Mouse (Mus musculus) liver, postnatal 0 days (tissue): ENCODE data around the gene Defb36. TPM values are rescaled to one million over a fixed set of nuclear protein-coding genes. Genes with fewer than 3 reads are reported as not detected.

ENCODE experiments used
- ATAC-seq: fragments of 200-750 bp; cut with Nextera tagmentation; 2 replicates; pipeline ENCODE4 v1.8.0; 2017; ENCODE audit warnings: mild to moderate bottlenecking, moderate library complexity
- DNase-seq: peaks from one replicate; pipeline ENCODE4 v3.0.0-alpha.2; 2016
- H3K27ac ChIP-seq: fragments of 300-500 bp; sonication (generic); 2 replicates; pipeline ENCODE4 v1.5.1; 2014; ENCODE audit warnings: antibody characterized with exemption, moderate library complexity, mild to moderate bottlenecking, low read depth
- H3K27me3 ChIP-seq: fragments of 300-500 bp; sonication (generic); 2 replicates; pipeline ENCODE4 v1.6.1; 2014; ENCODE audit warnings: low read length, control low read depth, mixed read lengths; ENCODE audit not compliant: insufficient read depth
- H3K36me3 ChIP-seq: fragments of 300-500 bp; sonication (generic); replicated peaks from 2 replicates; pipeline ENCODE4 v1.6.1; 2014; ENCODE audit warnings: mild to moderate bottlenecking, control low read depth, low read length, moderate library complexity, mixed read lengths; ENCODE audit not compliant: insufficient read depth
- H3K4me1 ChIP-seq: fragments of 300-500 bp; sonication (generic); 2 replicates; pipeline ENCODE4 v1.6.1; 2014; ENCODE audit warnings: antibody characterized with exemption, mild to moderate bottlenecking, control low read depth; ENCODE audit not compliant: insufficient read depth
- H3K4me2 ChIP-seq: fragments of 300-500 bp; sonication (generic); 2 replicates; pipeline ENCODE4 v1.6.1; 2014; ENCODE audit warnings: low read depth, mild to moderate bottlenecking, low read length, moderate library complexity, mixed read lengths
- H3K4me3 ChIP-seq: fragments of 300-500 bp; sonication (generic); 2 replicates; pipeline ENCODE4 v1.5.1; 2014; ENCODE audit warnings: low read depth, low read length
- H3K9ac ChIP-seq: fragments of 300-500 bp; sonication (generic); replicated peaks from 2 replicates; pipeline ENCODE4 v1.6.1; 2014; ENCODE audit warnings: mild to moderate bottlenecking, moderate library complexity
- H3K9me3 ChIP-seq: fragments of 300-500 bp; sonication (generic); 2 replicates; pipeline ENCODE4 v1.6.1; 2016; ENCODE audit warnings: mild to moderate bottlenecking, control low read depth, low read length, mixed read lengths
- CTCF ChIP-seq: sonication (generic); IDR thresholded peaks from 2 replicates; pipeline ENCODE4 v1.5.1; 2016; ENCODE audit warnings: antibody characterized with exemption, low read depth
- EP300 ChIP-seq: IDR thresholded peaks from 2 replicates; pipeline ENCODE4 v1.6.1; 2016; ENCODE audit warnings: antibody characterized with exemption, low read depth, mild to moderate bottlenecking
- WGBS: fragments of 180-500 bp; shearing (Covaris S2); extraction: QIAGEN DNeasy Blood & Tissue Kit; methylation state at CpG from one replicate; pipeline ENCODE4 v1.1.7; 2014; ENCODE audit not compliant: insufficient replicate concordance; 5-methylcytosine and 5-hydroxymethylcytosine counted together
- polyA plus RNA-seq: library from polyadenylated mRNA; unstranded; fragments of >200 nt; fragmentation: Nextera tagmentation; extraction: Ambion mirVana; gene quantifications from 2 replicates; pipeline ENCODE4 v1.2.1, GENCODE M21; 2015

Defb36 gene
- polyA plus RNA-seq, 1 experiment from 2014 or later, result not detected

GRCm38 (mm10) chr2:152573484-152573883 lies 30.6 kb upstream of the Defb36 start:
- Histone ChIP-seq H3K4me3 (no peak overlapping the region), H3K4me1 (no peaks in the 10 kb centered on the region), H3K27ac (no peak overlapping the region), H3K27me3 (no peaks in the 10 kb centered on the region), H3K4me2 (no peak overlapping the region), H3K36me3 (no peaks in the 10 kb centered on the region), H3K9ac (no peak overlapping the region), H3K9me3 (no peaks in the 10 kb centered on the region)
- 77% methylated on average over 8 of the region's 8 CpGs for WGBS
- ATAC-seq, result no peak
- DNase-seq, result no peak
- no peak for TF ChIP-seq CTCF
- no peak for TF ChIP-seq EP300

GRCm38 (mm10) chr2:152580107-152580506 lies 24.0 kb upstream of the Defb36 start, which contains the start of gene Defb19:
TSS of gene Defb19 (minus strand) at chr2:152580312.
- H3K27me3 ChIP-seq, result no peaks in the 10 kb centered on the region
- no peaks in the 10 kb centered on the region for H3K36me3 ChIP-seq
- TF ChIP-seq EP300 (no peak), CTCF (no peak)
- no peak within 1 kb of the TSS for H3K27ac ChIP-seq
- no peaks in the 10 kb centered on the region for H3K4me1 ChIP-seq
- no peak within 1 kb of the TSS for H3K9ac ChIP-seq
- no peak for DNase-seq
- H3K4me2 ChIP-seq, result no peak within 1 kb of the TSS
- ATAC-seq, result no peak
- 63% methylated on average over 7 of the region's 7 CpGs for WGBS
- no peaks in the 10 kb centered on the region for H3K9me3 ChIP-seq
- no peak within 1 kb of the TSS for H3K4me3 ChIP-seq

GRCm38 (mm10) chr2:152580612-152581011 lies 23.5 kb upstream of the Defb36 start:
- TF ChIP-seq CTCF, result no peak
- TF ChIP-seq EP300, result no peak
- WGBS, result 76% methylated on average over 11 of the region's 11 CpGs
- Histone ChIP-seq H3K4me1 (no peaks in the 10 kb centered on the region), H3K9ac (no peak overlapping the region), H3K4me2 (no peak overlapping the region), H3K4me3 (no peak overlapping the region), H3K27me3 (no peaks in the 10 kb centered on the region), H3K27ac (no peak overlapping the region), H3K36me3 (no peaks in the 10 kb centered on the region), H3K9me3 (no peaks in the 10 kb centered on the region)
- ATAC-seq (no peak), DNase-seq (no peak)

- Histone ChIP-seq H3K9me3 (no peaks in the 10 kb centered on the region), H3K4me2 (no peak overlapping the region), H3K4me1 (no peaks in the 10 kb centered on the region), H3K9ac (no peak overlapping the region), H3K27ac (no peak overlapping the region), H3K27me3 (no peaks in the 10 kb centered on the region), H3K36me3 (no peaks in the 10 kb centered on the region), H3K4me3 (no peak overlapping the region)
- WGBS, result 60% methylated on average over 4 of the region's 4 CpGs
- ATAC-seq (no peak), DNase-seq (peak; percentile 21)
- TF ChIP-seq CTCF (peak; percentile 53), EP300 (no peak)
Observed at GRCm38 (mm10) chr2:152586926-152587560, 17.1 kb upstream of the Defb36 start.

GRCm38 (mm10) chr2:152588450-152588849 lies 15.7 kb upstream of the Defb36 start:
- no peak overlapping the region for H3K9ac ChIP-seq
- no peak overlapping the region for H3K4me2 ChIP-seq
- H3K27ac ChIP-seq, result no peak overlapping the region
- no peak for TF ChIP-seq EP300
- no peak for TF ChIP-seq CTCF
- 40% methylated on average over 2 of the region's 2 CpGs for WGBS
- DNase-seq (no peak), ATAC-seq (no peak)
- no peaks in the 10 kb centered on the region for H3K4me1 ChIP-seq
- H3K9me3 ChIP-seq, result no peaks in the 10 kb centered on the region
- no peak overlapping the region for H3K4me3 ChIP-seq
- H3K27me3 ChIP-seq, result no peaks in the 10 kb centered on the region
- H3K36me3 ChIP-seq, result no peaks in the 10 kb centered on the region

- H3K4me3 ChIP-seq, result no peak overlapping the region
- TF ChIP-seq CTCF (no peak), EP300 (no peak)
- ATAC-seq, result no peak
- no peak overlapping the region for H3K9ac ChIP-seq
- no peak for DNase-seq
- no peaks in the 10 kb centered on the region for H3K36me3 ChIP-seq
- H3K9me3 ChIP-seq, result no peaks in the 10 kb centered on the region
- H3K4me1 ChIP-seq, result no peaks in the 10 kb centered on the region
- H3K4me2 ChIP-seq, result no peak overlapping the region
- WGBS, result 40% methylated on average over 6 of the region's 6 CpGs
- no peaks in the 10 kb centered on the region for H3K27me3 ChIP-seq
- H3K27ac ChIP-seq, result no peak overlapping the region
Observed at GRCm38 (mm10) chr2:152589021-152589420, 15.1 kb upstream of the Defb36 start.
